Mouse (Mus musculus): Measurements from ENCODE around the gene Oard1. TPM values are rescaled to one million over a fixed set of nuclear protein-coding genes. Genes with fewer than 3 reads are reported as not detected.

Oard1 gene
- polyA plus RNA-seq, 1 experiment = 12.0 TPM

GRCm38 (mm10) chr17:48366806-48367205 is 43.0 kb upstream of the Oard1 start:
- WGBS = 96% methylated on average over 5 of the region's 5 CpGs
- H3K27me3 ChIP-seq (ENCODE audit: control insufficient read depth, insufficient read depth, low read length) = no peaks in the 10 kb centered on the region
- no peak overlapping the region for H3K4me3 ChIP-seq (ENCODE audit: control insufficient read depth, insufficient read depth, low read length)
- no peak overlapping the region for H3K27ac ChIP-seq (ENCODE audit: control insufficient read depth, insufficient read depth, low read length)
- no peak for DNase-seq
- TF ChIP-seq POLR2A (IDR thresholded peaks at IDR 0.05; ENCODE audit: control insufficient read depth, extremely low read depth, insufficient read depth, low read length, poor library complexity) (no peak), CTCF (IDR thresholded peaks at IDR 0.05; ENCODE audit: borderline replicate concordance, control insufficient read depth, extremely low read depth, insufficient read depth, low read length, poor library complexity) (no peak)
- no peaks in the 10 kb centered on the region for H3K36me3 ChIP-seq (ENCODE audit: control insufficient read depth, insufficient read depth, low read length)
- H3K4me1 ChIP-seq (replicated peaks; ENCODE audit: control insufficient read depth, insufficient read depth, low read length) = no peaks in the 10 kb centered on the region

- H3K27ac ChIP-seq (ENCODE audit: control insufficient read depth, insufficient read depth, low read length) = no peak overlapping the region
- no peak for DNase-seq
Measured at GRCm38 (mm10) chr17:48371621-48372020, 38.2 kb upstream of the Oard1 start.

GRCm38 (mm10) chr17:48372987-48373386 is 36.8 kb upstream of the Oard1 start:
- no peaks in the 10 kb centered on the region for H3K27me3 ChIP-seq (ENCODE audit: control insufficient read depth, insufficient read depth, low read length)
- H3K4me1 ChIP-seq (replicated peaks; ENCODE audit: control insufficient read depth, insufficient read depth, low read length) = no peaks in the 10 kb centered on the region
- 94% methylated on average over 8 of the region's 8 CpGs for WGBS
- H3K36me3 ChIP-seq (ENCODE audit: control insufficient read depth, insufficient read depth, low read length) = no peaks in the 10 kb centered on the region
- DNase-seq = no peak
- no peak overlapping the region for H3K27ac ChIP-seq (ENCODE audit: control insufficient read depth, insufficient read depth, low read length)
- no peak overlapping the region for H3K4me3 ChIP-seq (ENCODE audit: control insufficient read depth, insufficient read depth, low read length)
- no peak for TF ChIP-seq POLR2A (IDR thresholded peaks at IDR 0.05; ENCODE audit: control insufficient read depth, extremely low read depth, insufficient read depth, low read length, poor library complexity)
- no peak for TF ChIP-seq CTCF (IDR thresholded peaks at IDR 0.05; ENCODE audit: borderline replicate concordance, control insufficient read depth, extremely low read depth, insufficient read depth, low read length, poor library complexity)

More at GRCm38 (mm10) chr17:48371621-48372020, 38.2 kb upstream of the Oard1 start:
- H3K4me3 ChIP-seq (ENCODE audit: control insufficient read depth, insufficient read depth, low read length) = no peak overlapping the region
- H3K36me3 ChIP-seq (ENCODE audit: control insufficient read depth, insufficient read depth, low read length) = no peaks in the 10 kb centered on the region
- H3K4me1 ChIP-seq (replicated peaks; ENCODE audit: control insufficient read depth, insufficient read depth, low read length) = no peaks in the 10 kb centered on the region
- TF ChIP-seq CTCF (IDR thresholded peaks at IDR 0.05; ENCODE audit: borderline replicate concordance, control insufficient read depth, extremely low read depth, insufficient read depth, low read length, poor library complexity) (no peak), POLR2A (IDR thresholded peaks at IDR 0.05; ENCODE audit: control insufficient read depth, extremely low read depth, insufficient read depth, low read length, poor library complexity) (no peak)
- H3K27me3 ChIP-seq (ENCODE audit: control insufficient read depth, insufficient read depth, low read length) = no peaks in the 10 kb centered on the region

- Histone ChIP-seq H3K4me1 (replicated peaks; ENCODE audit: control insufficient read depth, insufficient read depth, low read length) (no peaks in the 10 kb centered on the region), H3K4me3 (ENCODE audit: control insufficient read depth, insufficient read depth, low read length) (no peak overlapping the region), H3K27me3 (ENCODE audit: control insufficient read depth, insufficient read depth, low read length) (no peaks in the 10 kb centered on the region), H3K36me3 (ENCODE audit: control insufficient read depth, insufficient read depth, low read length) (no peaks in the 10 kb centered on the region), H3K27ac (ENCODE audit: control insufficient read depth, insufficient read depth, low read length) (no peak overlapping the region)
- no peak for TF ChIP-seq POLR2A (IDR thresholded peaks at IDR 0.05; ENCODE audit: control insufficient read depth, extremely low read depth, insufficient read depth, low read length, poor library complexity)
- no peak for TF ChIP-seq CTCF (IDR thresholded peaks at IDR 0.05; ENCODE audit: borderline replicate concordance, control insufficient read depth, extremely low read depth, insufficient read depth, low read length, poor library complexity)
- WGBS = 100% methylated on average over 1 of the region's 1 CpGs
- DNase-seq = no peak
Measured at GRCm38 (mm10) chr17:48376102-48376501, 33.7 kb upstream of the Oard1 start.

- no peak overlapping the region for H3K27ac ChIP-seq (ENCODE audit: control insufficient read depth, insufficient read depth, low read length)
- H3K36me3 ChIP-seq (ENCODE audit: control insufficient read depth, insufficient read depth, low read length) = no peaks in the 10 kb centered on the region
- H3K4me3 ChIP-seq (ENCODE audit: control insufficient read depth, insufficient read depth, low read length) = no peak overlapping the region
- H3K4me1 ChIP-seq (replicated peaks; ENCODE audit: control insufficient read depth, insufficient read depth, low read length) = no peaks in the 10 kb centered on the region
- TF ChIP-seq POLR2A (IDR thresholded peaks at IDR 0.05; ENCODE audit: control insufficient read depth, extremely low read depth, insufficient read depth, low read length, poor library complexity) = no peak
- TF ChIP-seq CTCF (IDR thresholded peaks at IDR 0.05; ENCODE audit: borderline replicate concordance, control insufficient read depth, extremely low read depth, insufficient read depth, low read length, poor library complexity) = no peak
- no peaks in the 10 kb centered on the region for H3K27me3 ChIP-seq (ENCODE audit: control insufficient read depth, insufficient read depth, low read length)
- DNase-seq = no peak
Measured at GRCm38 (mm10) chr17:48379050-48379449, 30.8 kb upstream of the Oard1 start.

GRCm38 (mm10) chr17:48385786-48386461 is 23.9 kb upstream of the Oard1 start:
- no peak for DNase-seq
- no peaks in the 10 kb centered on the region for H3K4me1 ChIP-seq (replicated peaks; ENCODE audit: control insufficient read depth, insufficient read depth, low read length)
- H3K27ac ChIP-seq (ENCODE audit: control insufficient read depth, insufficient read depth, low read length) = no peak overlapping the region
- H3K27me3 ChIP-seq (ENCODE audit: control insufficient read depth, insufficient read depth, low read length) = no peaks in the 10 kb centered on the region
- peaks cover 45% of the 10 kb centered on the region for H3K36me3 ChIP-seq (ENCODE audit: control insufficient read depth, insufficient read depth, low read length)
- no peak overlapping the region for H3K4me3 ChIP-seq (ENCODE audit: control insufficient read depth, insufficient read depth, low read length)
- TF ChIP-seq POLR2A (IDR thresholded peaks at IDR 0.05; ENCODE audit: control insufficient read depth, extremely low read depth, insufficient read depth, low read length, poor library complexity) (no peak), CTCF (IDR thresholded peaks at IDR 0.05; ENCODE audit: borderline replicate concordance, control insufficient read depth, extremely low read depth, insufficient read depth, low read length, poor library complexity) (no peak)
- WGBS = 34% methylated on average over 2 of the region's 2 CpGs

- no peaks in the 10 kb centered on the region for H3K4me1 ChIP-seq (replicated peaks; ENCODE audit: control insufficient read depth, insufficient read depth, low read length)
- H3K27me3 ChIP-seq (ENCODE audit: control insufficient read depth, insufficient read depth, low read length) = no peaks in the 10 kb centered on the region
- H3K27ac ChIP-seq (ENCODE audit: control insufficient read depth, insufficient read depth, low read length) = no peak overlapping the region
- WGBS = 94% methylated on average over 2 of the region's 2 CpGs
- H3K36me3 ChIP-seq (ENCODE audit: control insufficient read depth, insufficient read depth, low read length) = peaks cover 72% of the 10 kb centered on the region
- TF ChIP-seq POLR2A (IDR thresholded peaks at IDR 0.05; ENCODE audit: control insufficient read depth, extremely low read depth, insufficient read depth, low read length, poor library complexity) (no peak), CTCF (IDR thresholded peaks at IDR 0.05; ENCODE audit: borderline replicate concordance, control insufficient read depth, extremely low read depth, insufficient read depth, low read length, poor library complexity) (no peak)
- DNase-seq = no peak
- no peak overlapping the region for H3K4me3 ChIP-seq (ENCODE audit: control insufficient read depth, insufficient read depth, low read length)
Measured at GRCm38 (mm10) chr17:48388666-48389065, 21.1 kb upstream of the Oard1 start.
